Mouse (Mus musculus) heart, adult 2 months (tissue): ENCODE results near the gene 1810009A15Rik. TPM values are rescaled to one million over a fixed set of nuclear protein-coding genes. Genes with fewer than 3 reads are reported as not detected.
"Not testable (repeated sequence)": the region's sequence is repeated elsewhere in the genome, so short reads cannot be mapped to it uniquely, and the experiment has no call there.

Experiments
- DNase-seq, 2 experiments: peaks; one replicate each; pipeline ENCODE4 v3.0.0; 2021
- H3K27ac ChIP-seq: fragments of 200-600 bp; 2 replicates; pipeline ENCODE4 v1.8.1; 2022
- H3K27me3 ChIP-seq: fragments of 200-500 bp; 2 replicates; pipeline ENCODE4 v1.6.1; 2012; ENCODE audit warnings: mild to moderate bottlenecking, low read length, inconsistent platforms, mixed read lengths; ENCODE audit not compliant: control insufficient read depth, insufficient read depth
- H3K36me3 ChIP-seq: fragments of 200-500 bp; 2 replicates; pipeline ENCODE4 v1.6.1; 2012; ENCODE audit warnings: low read length, inconsistent platforms; ENCODE audit not compliant: control insufficient read depth, insufficient read depth
- H3K4me1 ChIP-seq: fragments of 200-500 bp; 2 replicates; pipeline ENCODE4 v1.6.1; 2011; ENCODE audit warnings: low read length; ENCODE audit not compliant: control insufficient read depth, insufficient read depth
- H3K4me3 ChIP-seq: fragments of 200-600 bp; 2 replicates; pipeline ENCODE4 v1.8.1; 2022
- H3K79me2 ChIP-seq: fragments of 200-500 bp; replicated peaks from 2 replicates; pipeline ENCODE4 v1.6.1; 2012; ENCODE audit warnings: mild to moderate bottlenecking, inconsistent platforms, low read length, moderate library complexity, mixed read lengths; ENCODE audit not compliant: control insufficient read depth, insufficient read depth
- H3K9ac ChIP-seq: fragments of 200-500 bp; 2 replicates; pipeline ENCODE4 v1.6.1; 2012; ENCODE audit warnings: low read depth, mild to moderate bottlenecking, control low read depth, inconsistent platforms, low read length, mixed read lengths
- CTCF ChIP-seq: fragments of 200-600 bp; IDR thresholded peaks from 2 replicates; pipeline ENCODE4 v1.8.1; 2022; ENCODE audit warnings: antibody characterized with exemption, mild to moderate bottlenecking, moderate library complexity
- EP300 ChIP-seq: fragments of 200-500 bp; IDR thresholded peaks from 2 replicates; pipeline ENCODE4 v1.6.1; 2011; ENCODE audit warnings: low read depth, low read length, control low read depth; ENCODE audit not compliant: insufficient read depth
- POLR2A ChIP-seq: fragments of 200-500 bp; IDR thresholded peaks from 2 replicates; pipeline ENCODE4 v1.6.1; 2011; ENCODE audit warnings: mild to moderate bottlenecking, low read depth, low read length, control low read depth; ENCODE audit not compliant: insufficient read depth
- WGBS: fragments of 180-500 bp; shearing (Covaris S2); methylation state at CpG from one replicate; pipeline ENCODE4 v1.1.7; 2018; 5-methylcytosine and 5-hydroxymethylcytosine counted together
- intact Hi-C: fragments of 180-260 bp; cut with DNase I; formaldehyde crosslinking; loops from one replicate; pipeline ENCODE4 v1.15.1; 2025
- polyA plus RNA-seq: library from polyadenylated mRNA; depleted of rRNA; stranded (reverse); fragments of >200 nt; gene quantifications from 2 replicates; pipeline ENCODE4 v1.2.3, GENCODE M21; 2012
- total RNA-seq, 2 experiments: library from RNA; stranded (reverse); gene quantifications; 2 replicates each; pipeline ENCODE4 v1.2.3; 2021

1810009A15Rik gene
- total and polyA plus RNA-seq, 3 experiments: 10.1 to 21.0 (median 15.6) TPM

GRCm38 (mm10) chr19:8897211-8897864 is 8.7 kb downstream of the 1810009A15Rik start:
- 0 out of 2 replicates have a peak, but pooled peaks have one; percentile 6 for TF ChIP-seq EP300
- WGBS: 10% methylated on average over 21 of the region's 21 CpGs
- not testable (repeated sequence) for H3K79me2 ChIP-seq, H3K27me3 ChIP-seq, H3K4me1 ChIP-seq, H3K36me3 ChIP-seq
- intact Hi-C loops: loop anchor here (5.0 kb wide), 2 partner anchors 55 to 75 kb away; partner anchors contain the start of genes Hnrnpul2 and Tut1
- peak overlapping the region; percentile 95 for H3K27ac ChIP-seq
- peak overlapping the region; percentile 83 for H3K4me3 ChIP-seq
- DNase-seq: peak; percentile 47 to 62
- H3K9ac ChIP-seq: peak overlapping the region; percentile 15

DNA sequence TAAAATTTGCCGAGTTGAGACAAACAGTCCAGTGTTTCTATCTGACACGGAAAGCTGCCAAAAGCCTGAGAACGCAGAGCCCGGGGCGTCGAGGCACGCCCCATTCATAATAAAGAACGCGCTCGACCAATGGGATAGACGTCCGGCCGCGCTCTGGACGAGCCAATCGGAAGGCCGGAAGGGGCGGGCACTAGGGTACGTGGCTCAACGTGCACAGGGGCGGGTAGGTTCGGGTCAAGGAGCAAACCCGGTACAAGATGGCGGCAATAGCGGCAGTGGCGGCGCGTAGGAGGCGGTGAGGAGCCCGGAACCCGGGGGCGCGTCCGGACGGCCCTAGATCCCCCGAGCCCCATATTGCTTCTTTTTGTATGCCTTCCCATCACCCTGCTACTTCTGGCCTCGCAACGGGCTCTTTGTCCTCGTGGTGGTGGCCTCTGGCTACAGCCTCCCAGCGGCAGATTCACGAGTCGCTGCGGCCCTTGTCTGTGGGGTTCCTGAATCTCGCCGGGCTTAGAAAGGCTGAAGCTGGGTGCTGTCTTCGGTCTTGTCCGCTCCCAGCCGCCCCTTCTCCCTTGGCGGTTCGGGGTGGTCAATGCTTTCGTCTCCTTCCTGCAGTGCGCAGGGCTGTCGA is 9.3 kb downstream of the 1810009A15Rik start, which contains the start of gene Ganab:
Gene Ganab (plus strand): TSS at position 207 of the 631 bp plus-strand sequence.
- Histone ChIP-seq H3K9ac (peak within 1 kb of the TSS; percentile 86), H3K4me3 (peak within 1 kb of the TSS; percentile 83), H3K4me1 (peaks cover 1% of the 10 kb centered on the region; the same call in 1 of the 2 replicates), H3K27me3 (no peaks in the 10 kb centered on the region), H3K36me3 (peaks cover 5% of the 10 kb centered on the region), H3K27ac (peak within 1 kb of the TSS; percentile 95), H3K79me2 (no peaks in the 10 kb centered on the region)
- TF ChIP-seq CTCF: peak; percentile 47
- TF ChIP-seq POLR2A: peak; percentile 85
- 0 out of 2 replicates have a peak, but pooled peaks have one; percentile 39 for TF ChIP-seq EP300
- DNase-seq: peak; percentile 94 to 97
- intact Hi-C loops: loop anchor here (2.0 to 5.0 kb wide), 3 partner anchors 23 to 76 kb away; partner anchors contain the start of genes B3gat3, Hnrnpul2 and Tut1
- under 1% methylated on average over 53 of the region's 53 CpGs for WGBS

DNA sequence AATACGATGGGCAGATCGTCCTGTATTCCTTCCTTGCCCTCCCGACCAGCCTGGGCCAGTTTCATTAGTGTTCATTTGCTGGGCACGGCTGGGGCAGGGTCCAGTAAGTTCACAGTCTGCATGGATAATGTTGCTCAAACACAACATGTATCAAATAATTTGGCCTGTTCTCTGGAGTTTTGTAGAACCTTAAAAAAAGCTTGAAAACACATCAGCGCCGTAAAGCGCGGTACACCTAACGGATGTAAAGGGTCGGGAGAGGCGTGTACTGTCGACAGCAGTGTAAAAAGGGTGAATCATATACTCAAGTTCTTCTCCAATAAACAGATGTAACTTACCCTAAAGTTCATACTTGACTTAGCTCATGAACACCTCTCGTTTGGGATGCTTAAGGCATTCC is 9.9 kb downstream of the 1810009A15Rik start:
- Histone ChIP-seq H3K36me3 (peaks cover 5% of the 10 kb centered on the region), H3K9ac (peak overlapping the region; percentile 86), H3K4me3 (peak overlapping the region; percentile 83), H3K27me3 (no peaks in the 10 kb centered on the region), H3K79me2 (no peaks in the 10 kb centered on the region), H3K27ac (peak overlapping the region; percentile 95), H3K4me1 (peaks cover 1% of the 10 kb centered on the region; the same call in 1 of the 2 replicates)
- WGBS: 3% methylated on average over 13 of the region's 13 CpGs
- TF ChIP-seq POLR2A: no peak
- no peak for TF ChIP-seq CTCF
- TF ChIP-seq EP300: no peak
- DNase-seq: no peak
- intact Hi-C loops: loop anchor here (2.0 to 5.0 kb wide), 3 partner anchors 22 to 76 kb away; partner anchors contain the start of genes B3gat3, Hnrnpul2 and Tut1

DNA sequence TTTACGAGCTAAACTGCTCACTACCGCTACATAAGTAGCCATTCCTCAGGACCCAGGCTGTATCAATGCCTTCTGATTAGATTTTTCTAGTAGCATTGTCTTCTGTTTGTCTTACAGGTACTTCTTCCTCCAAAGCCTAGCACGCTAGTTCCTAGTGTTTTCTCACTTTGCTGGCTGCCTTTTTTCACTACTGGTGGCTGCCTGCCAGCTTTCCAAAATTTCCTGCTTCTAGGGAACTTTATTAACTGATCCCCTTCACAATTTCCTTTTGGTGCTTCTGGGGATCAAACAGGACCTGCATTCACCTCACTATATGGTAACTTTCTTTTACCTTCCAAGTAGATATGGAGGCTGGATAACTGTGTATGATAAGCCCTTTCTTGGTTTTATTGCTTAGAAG is 10.4 kb downstream of the 1810009A15Rik start:
- Histone ChIP-seq H3K27me3 (no peaks in the 10 kb centered on the region), H3K79me2 (no peaks in the 10 kb centered on the region), H3K36me3 (peaks cover 5% of the 10 kb centered on the region), H3K27ac (no peak overlapping the region; the same call in 1 of the 2 replicates), H3K4me3 (peak overlapping the region; percentile 83), H3K9ac (no peak overlapping the region), H3K4me1 (peaks cover 1% of the 10 kb centered on the region; the same call in 1 of the 2 replicates)
- TF ChIP-seq CTCF (no peak), EP300 (no peak)
- WGBS: 16% methylated on average over 3 of the region's 3 CpGs
- no peak for DNase-seq
- intact Hi-C loops: loop anchor here (2.0 to 5.0 kb wide), 3 partner anchors 22 to 77 kb away; partner anchors contain the start of genes B3gat3, Hnrnpul2 and Tut1

- no peak overlapping the region for H3K4me3 ChIP-seq
- peaks cover 5% of the 10 kb centered on the region for H3K36me3 ChIP-seq
- no peak overlapping the region for H3K27ac ChIP-seq
- DNase-seq: no peak
- no peak overlapping the region for H3K9ac ChIP-seq
- intact Hi-C loops: no loop called here
- no peaks in the 10 kb centered on the region for H3K79me2 ChIP-seq
- no peak for TF ChIP-seq CTCF
- TF ChIP-seq POLR2A: no peak
- TF ChIP-seq EP300: no peak
- 95% methylated on average over 5 of the region's 5 CpGs for WGBS
- peaks cover 1% of the 10 kb centered on the region; the same call in 1 of the 2 replicates for H3K4me1 ChIP-seq
- no peaks in the 10 kb centered on the region for H3K27me3 ChIP-seq
Observed at GRCm38 (mm10) chr19:8903412-8903811, 14.8 kb downstream of the 1810009A15Rik start.
